Mouse (Mus musculus) brain, embryonic 14.5 days (tissue): ENCODE data around the gene Ttc22. TPM values are rescaled to one million over a fixed set of nuclear protein-coding genes. Genes with fewer than 3 reads are reported as not detected.

Source experiments
- DNase-seq: peaks from one replicate; pipeline ENCODE4 v3.0.0-alpha.2; 2011; ENCODE audit warnings: low read depth
- CTCF ChIP-seq: fragments of 200-500 bp; IDR thresholded peaks from 2 replicates; pipeline ENCODE4 v1.5.1; 2012; ENCODE audit warnings: inconsistent platforms, mild to moderate bottlenecking, moderate library complexity, borderline replicate concordance; ENCODE audit not compliant: insufficient read depth, insufficient read length; ENCODE audit errors: extremely low read depth
- POLR2A ChIP-seq: fragments of 200-500 bp; IDR thresholded peaks from 2 replicates; pipeline ENCODE4 v1.6.1; 2012; ENCODE audit warnings: mild to moderate bottlenecking, inconsistent platforms, borderline replicate concordance; ENCODE audit not compliant: poor library complexity, insufficient read depth, insufficient read length, severe bottlenecking; ENCODE audit errors: extremely low read depth
- polyA plus RNA-seq: library from polyadenylated mRNA; depleted of rRNA; stranded (reverse); fragments of >200 nt; gene quantifications from 2 replicates; pipeline ENCODE4 v1.2.3, GENCODE M21; 2012; rRNA removed

Ttc22 gene
- polyA plus RNA-seq, 1 experiment: 1.8 TPM

- TF ChIP-seq POLR2A: no peak
- TF ChIP-seq CTCF: no peak
Observed at GRCm38 (mm10) chr4:106679152-106679551, 56.9 kb downstream of the Ttc22 start.

GRCm38 (mm10) chr4:106680955-106681354 is 58.7 kb downstream of the Ttc22 start:
- DNase-seq: no peak
- TF ChIP-seq CTCF (no peak), POLR2A (no peak)

More at GRCm38 (mm10) chr4:106679152-106679551, 56.9 kb downstream of the Ttc22 start:
- DNase-seq: no peak

- no peak for DNase-seq
- no peak for TF ChIP-seq CTCF
- TF ChIP-seq POLR2A: no peak
Observed at GRCm38 (mm10) chr4:106688636-106689296, 66.5 kb downstream of the Ttc22 start.

Other genes with a start within 250 kb of the Ttc22 start
- 2.3 and 3.5 TPM in 2 replicates for gene Pcsk9, start 158.1 kb upstream of the Ttc22 start, polyA plus RNA-seq
- not detected in 2 replicates for gene Bsnd, start 130.1 kb upstream of the Ttc22 start, polyA plus RNA-seq
- gene Dhcr24, start 61.4 kb upstream of the Ttc22 start, polyA plus RNA-seq: 73.8 and 89.2 TPM in 2 replicates
- 0.05 TPM in 1 of 2 replicates, not detected in the other for gene Lexm, start 5.2 kb upstream of the Ttc22 start, polyA plus RNA-seq
- gene Pars2, start 28.6 kb downstream of the Ttc22 start, polyA plus RNA-seq: 9.9 and 13.7 TPM in 2 replicates
- 177 and 273 TPM in 2 replicates for gene Ttc4, start 56.5 kb downstream of the Ttc22 start, polyA plus RNA-seq
- 1.3 and 1.8 TPM in 2 replicates for gene Mroh7, start 108.5 kb downstream of the Ttc22 start, polyA plus RNA-seq
- not detected in 2 replicates for gene Fam151a, start 111.5 kb downstream of the Ttc22 start, polyA plus RNA-seq
- gene Acot11, start 182.6 kb downstream of the Ttc22 start, polyA plus RNA-seq: 1.4 and 2.0 TPM in 2 replicates